Mouse (Mus musculus) hindbrain, embryonic 11.5 days (tissue): Measurements from ENCODE around the gene Vav2. TPM values are rescaled to one million over a fixed set of nuclear protein-coding genes. Genes with fewer than 3 reads are reported as not detected.

Experiments
- ATAC-seq: fragments of 200-750 bp; cut with Nextera tagmentation; 2 replicates; pipeline ENCODE4 v1.8.0; 2017; ENCODE audit warnings: mild to moderate bottlenecking, moderate TSS enrichment, moderate library complexity; ENCODE audit not compliant: low FRiP score
- DNase-seq: peaks from one replicate; pipeline ENCODE4 v3.0.0-alpha.2; 2015; ENCODE audit warnings: low spot score
- H3K27ac ChIP-seq: fragments of 300-500 bp; sonication (generic); 2 replicates; pipeline ENCODE4 v1.5.1; 2014; ENCODE audit warnings: mild to moderate bottlenecking, low read depth, low read length
- H3K27me3 ChIP-seq: fragments of 300-500 bp; sonication (generic); 2 replicates; pipeline ENCODE4 v1.6.1; 2014; ENCODE audit warnings: mild to moderate bottlenecking, low read length, moderate library complexity, mixed read lengths; ENCODE audit not compliant: control insufficient read depth, insufficient read depth
- H3K36me3 ChIP-seq: fragments of 300-500 bp; sonication (generic); 2 replicates; pipeline ENCODE4 v1.6.1; 2014; ENCODE audit warnings: mild to moderate bottlenecking, low read length, moderate library complexity, mixed read lengths; ENCODE audit not compliant: control insufficient read depth, insufficient read depth
- H3K4me1 ChIP-seq: fragments of 300-500 bp; sonication (generic); replicated peaks from 2 replicates; pipeline ENCODE4 v1.6.1; 2014; ENCODE audit warnings: low read length, mixed read lengths; ENCODE audit not compliant: control insufficient read depth, insufficient read depth
- H3K4me2 ChIP-seq: fragments of 300-500 bp; sonication (generic); replicated peaks from 2 replicates; pipeline ENCODE4 v1.6.1; 2014; ENCODE audit warnings: mild to moderate bottlenecking, low read depth, low read length
- H3K4me3 ChIP-seq: fragments of 300-500 bp; sonication (generic); 2 replicates; pipeline ENCODE4 v1.5.1; 2014; ENCODE audit warnings: low read depth, low read length
- H3K9ac ChIP-seq: fragments of 300-500 bp; sonication (generic); 2 replicates; pipeline ENCODE4 v1.6.1; 2014; ENCODE audit warnings: low read depth, low read length
- H3K9me3 ChIP-seq: fragments of 300-500 bp; sonication (generic); 2 replicates; pipeline ENCODE4 v1.6.1; 2016; ENCODE audit warnings: low read length; ENCODE audit not compliant: control insufficient read depth
- WGBS: fragments of 180-500 bp; shearing (Covaris S2); extraction: QIAGEN DNeasy Blood & Tissue Kit; methylation state at CpG from one replicate; pipeline ENCODE4 v1.1.7; 2014; 5-methylcytosine and 5-hydroxymethylcytosine counted together
- polyA plus RNA-seq: library from polyadenylated mRNA; unstranded; fragments of >200 nt; fragmentation: Nextera tagmentation; extraction: Ambion mirVana; gene quantifications from 2 replicates; pipeline ENCODE4 v1.2.1, GENCODE M21; 2014

Vav2 gene
- polyA plus RNA-seq, 1 experiment from 2014 or later: 12.9 TPM

GRCm38 (mm10) chr2:27469292-27469990 is 42.6 kb upstream of the Vav2 start:
- ATAC-seq (no peak), DNase-seq (no peak)
- 81% methylated on average over 4 of the region's 4 CpGs for WGBS
- Histone ChIP-seq H3K36me3 (peaks cover 2% of the 10 kb centered on the region; the same call in 1 of the 2 replicates), H3K4me2 (no peak overlapping the region), H3K9me3 (no peaks in the 10 kb centered on the region), H3K9ac (no peak overlapping the region), H3K4me1 (peaks cover 20% of the 10 kb centered on the region), H3K4me3 (no peak overlapping the region), H3K27me3 (no peaks in the 10 kb centered on the region), H3K27ac (no peak overlapping the region)

- H3K27ac ChIP-seq: no peak overlapping the region
- DNase-seq (no peak), ATAC-seq (no peak)
- H3K4me1 ChIP-seq: no peaks in the 10 kb centered on the region
- H3K36me3 ChIP-seq: peaks cover 23% of the 10 kb centered on the region
- H3K9me3 ChIP-seq: no peaks in the 10 kb centered on the region
- no peak overlapping the region for H3K9ac ChIP-seq
- WGBS: 90% methylated on average over 4 of the region's 4 CpGs
- no peak overlapping the region for H3K4me2 ChIP-seq
- no peaks in the 10 kb centered on the region for H3K27me3 ChIP-seq
- no peak overlapping the region for H3K4me3 ChIP-seq
Observed at GRCm38 (mm10) chr2:27462901-27463300, 36.1 kb upstream of the Vav2 start.

GRCm38 (mm10) chr2:27461881-27462660 is 35.2 kb upstream of the Vav2 start:
- no peaks in the 10 kb centered on the region for H3K9me3 ChIP-seq
- H3K4me3 ChIP-seq: no peak overlapping the region
- no peak overlapping the region for H3K27ac ChIP-seq
- H3K9ac ChIP-seq: no peak overlapping the region
- H3K36me3 ChIP-seq: peaks cover 24% of the 10 kb centered on the region
- no peaks in the 10 kb centered on the region for H3K4me1 ChIP-seq
- H3K4me2 ChIP-seq: no peak overlapping the region
- ATAC-seq (no peak), DNase-seq (no peak)
- H3K27me3 ChIP-seq: no peaks in the 10 kb centered on the region
- 90% methylated on average over 4 of the region's 4 CpGs for WGBS

GRCm38 (mm10) chr2:27460651-27461050 is 33.8 kb upstream of the Vav2 start:
- no peak for DNase-seq
- Histone ChIP-seq H3K4me3 (no peak overlapping the region), H3K27me3 (no peaks in the 10 kb centered on the region), H3K4me1 (no peaks in the 10 kb centered on the region), H3K9ac (no peak overlapping the region), H3K4me2 (no peak overlapping the region), H3K27ac (no peak overlapping the region), H3K36me3 (peaks cover 32% of the 10 kb centered on the region), H3K9me3 (no peaks in the 10 kb centered on the region)
- ATAC-seq: no peak
- 84% methylated on average over 9 of the region's 9 CpGs for WGBS

GRCm38 (mm10) chr2:27460163-27460562 is 33.3 kb upstream of the Vav2 start:
- no peaks in the 10 kb centered on the region for H3K4me1 ChIP-seq
- H3K36me3 ChIP-seq: peaks cover 32% of the 10 kb centered on the region
- DNase-seq (no peak), ATAC-seq (no peak)
- H3K9me3 ChIP-seq: no peaks in the 10 kb centered on the region
- no peak overlapping the region for H3K27ac ChIP-seq
- H3K27me3 ChIP-seq: no peaks in the 10 kb centered on the region
- WGBS: 92% methylated on average over 5 of the region's 5 CpGs
- no peak overlapping the region for H3K9ac ChIP-seq
- no peak overlapping the region for H3K4me2 ChIP-seq
- no peak overlapping the region for H3K4me3 ChIP-seq

- no peak overlapping the region for H3K9ac ChIP-seq
- 85% methylated on average over 7 of the region's 7 CpGs for WGBS
- H3K36me3 ChIP-seq: peaks cover 32% of the 10 kb centered on the region
- no peaks in the 10 kb centered on the region for H3K4me1 ChIP-seq
- H3K4me3 ChIP-seq: no peak overlapping the region
- ATAC-seq (no peak), DNase-seq (no peak)
- H3K9me3 ChIP-seq: no peaks in the 10 kb centered on the region
- H3K27ac ChIP-seq: no peak overlapping the region
- H3K4me2 ChIP-seq: no peak overlapping the region
- no peaks in the 10 kb centered on the region for H3K27me3 ChIP-seq
Observed at GRCm38 (mm10) chr2:27459735-27460134, 32.9 kb upstream of the Vav2 start.

- H3K27ac ChIP-seq: no peak overlapping the region
- peaks cover 36% of the 10 kb centered on the region for H3K36me3 ChIP-seq
- ATAC-seq (no peak), DNase-seq (no peak)
- H3K4me2 ChIP-seq: no peak overlapping the region
- no peak overlapping the region for H3K9ac ChIP-seq
- 93% methylated on average over 14 of the region's 14 CpGs for WGBS
- H3K4me3 ChIP-seq: no peak overlapping the region
- H3K9me3 ChIP-seq: no peaks in the 10 kb centered on the region
- H3K27me3 ChIP-seq: no peaks in the 10 kb centered on the region
- H3K4me1 ChIP-seq: no peaks in the 10 kb centered on the region
Observed at GRCm38 (mm10) chr2:27450226-27450625, 23.4 kb upstream of the Vav2 start.

- Histone ChIP-seq H3K36me3 (peaks cover 20% of the 10 kb centered on the region), H3K27me3 (no peaks in the 10 kb centered on the region), H3K4me1 (peaks cover 2% of the 10 kb centered on the region; the same call in 1 of the 2 replicates), H3K4me3 (no peak overlapping the region), H3K9ac (no peak overlapping the region), H3K27ac (no peak overlapping the region), H3K9me3 (no peaks in the 10 kb centered on the region), H3K4me2 (no peak overlapping the region)
- peak; percentile 32 for DNase-seq
- no peak for ATAC-seq
- WGBS: 82% methylated on average over 5 of the region's 5 CpGs
Observed at GRCm38 (mm10) chr2:27447782-27448181, 20.9 kb upstream of the Vav2 start.

- Histone ChIP-seq H3K4me3 (no peak overlapping the region), H3K9ac (no peak overlapping the region), H3K27me3 (no peaks in the 10 kb centered on the region), H3K36me3 (peaks cover 14% of the 10 kb centered on the region), H3K27ac (no peak overlapping the region), H3K4me2 (no peak overlapping the region), H3K9me3 (no peaks in the 10 kb centered on the region), H3K4me1 (peaks cover 2% of the 10 kb centered on the region; the same call in 1 of the 2 replicates)
- DNase-seq: no peak
- 95% methylated on average over 8 of the region's 8 CpGs for WGBS
- no peak for ATAC-seq
Observed at GRCm38 (mm10) chr2:27446812-27447211, 20.0 kb upstream of the Vav2 start.
